Mouse (Mus musculus): Measurements from ENCODE around the gene Plekhg5. TPM values are rescaled to one million over a fixed set of nuclear protein-coding genes. Genes with fewer than 3 reads are reported as not detected.

Plekhg5 gene
- polyA plus RNA-seq, 1 experiment from 2014 or later = 1.8 TPM

- H3K27ac ChIP-seq (ENCODE audit: low read depth) = no peak overlapping the region
- H3K36me3 ChIP-seq (replicated peaks; ENCODE audit: insufficient read depth, low read length) = no peaks in the 10 kb centered on the region
- TF ChIP-seq CTCF (IDR thresholded peaks at IDR 0.05; ENCODE audit: low read depth) (peak; percentile 91), EP300 (IDR thresholded peaks at IDR 0.05; ENCODE audit: low read depth) (no peak)
- peaks cover 45% of the 10 kb centered on the region for H3K27me3 ChIP-seq (ENCODE audit: insufficient read depth, low read length)
- no peak overlapping the region for H3K4me3 ChIP-seq (ENCODE audit: low read depth, low read length)
- no peaks in the 10 kb centered on the region for H3K9me3 ChIP-seq (ENCODE audit: low read length)
- peak; percentile 69 for ATAC-seq
- peaks cover 18% of the 10 kb centered on the region for H3K4me1 ChIP-seq (ENCODE audit: insufficient read depth)
- DNase-seq = peak; percentile 92
- H3K4me2 ChIP-seq (ENCODE audit: low read depth, low read length) = peak overlapping the region; percentile 51
- no peak overlapping the region for H3K9ac ChIP-seq (replicated peaks)
- under 1% methylated on average over 23 of the region's 23 CpGs for WGBS (ENCODE audit: insufficient replicate concordance)
Observed at GRCm38 (mm10) chr4:152153771-152154177, 81.5 kb downstream of the Plekhg5 start.

GRCm38 (mm10) chr4:152155019-152155418 is 82.7 kb downstream of the Plekhg5 start:
- Histone ChIP-seq H3K36me3 (replicated peaks; ENCODE audit: insufficient read depth, low read length) (no peaks in the 10 kb centered on the region), H3K4me1 (ENCODE audit: insufficient read depth) (peaks cover 23% of the 10 kb centered on the region), H3K9ac (replicated peaks) (no peak overlapping the region), H3K27me3 (ENCODE audit: insufficient read depth, low read length) (peaks cover 53% of the 10 kb centered on the region), H3K9me3 (ENCODE audit: low read length) (no peaks in the 10 kb centered on the region), H3K4me3 (ENCODE audit: low read depth, low read length) (no peak overlapping the region), H3K4me2 (ENCODE audit: low read depth, low read length) (no peak overlapping the region), H3K27ac (ENCODE audit: low read depth) (no peak overlapping the region)
- 53% methylated on average over 4 of the region's 4 CpGs for WGBS (ENCODE audit: insufficient replicate concordance)
- ATAC-seq (no peak), DNase-seq (no peak)
- TF ChIP-seq EP300 (IDR thresholded peaks at IDR 0.05; ENCODE audit: low read depth) (no peak), CTCF (IDR thresholded peaks at IDR 0.05; ENCODE audit: low read depth) (no peak; the same call in 1 of the 2 replicates)

- ATAC-seq (no peak), DNase-seq (peak; percentile 66)
- Histone ChIP-seq H3K9ac (replicated peaks) (no peak overlapping the region), H3K27me3 (ENCODE audit: insufficient read depth, low read length) (peaks cover 50% of the 10 kb centered on the region), H3K9me3 (ENCODE audit: low read length) (no peaks in the 10 kb centered on the region), H3K4me2 (ENCODE audit: low read depth, low read length) (peak overlapping the region; percentile 62), H3K4me3 (ENCODE audit: low read depth, low read length) (peak overlapping the region; percentile 36), H3K36me3 (replicated peaks; ENCODE audit: insufficient read depth, low read length) (no peaks in the 10 kb centered on the region), H3K27ac (ENCODE audit: low read depth) (no peak overlapping the region), H3K4me1 (ENCODE audit: insufficient read depth) (peaks cover 18% of the 10 kb centered on the region)
- TF ChIP-seq EP300 (IDR thresholded peaks at IDR 0.05; ENCODE audit: low read depth) = no peak
- TF ChIP-seq CTCF (IDR thresholded peaks at IDR 0.05; ENCODE audit: low read depth) = peak; percentile 78
- WGBS (ENCODE audit: insufficient replicate concordance) = 13% methylated on average over 21 of the region's 21 CpGs
Observed at GRCm38 (mm10) chr4:152157779-152158584, 85.7 kb downstream of the Plekhg5 start.

- no peak within 1 kb of the TSS for H3K27ac ChIP-seq (ENCODE audit: low read depth)
- H3K9me3 ChIP-seq (ENCODE audit: low read length) = no peaks in the 10 kb centered on the region
- H3K4me3 ChIP-seq (ENCODE audit: low read depth, low read length) = peak within 1 kb of the TSS; percentile 36
- peaks cover 15% of the 10 kb centered on the region for H3K4me1 ChIP-seq (ENCODE audit: insufficient read depth)
- WGBS (ENCODE audit: insufficient replicate concordance) = 4% methylated on average over 35 of the region's 35 CpGs
- H3K4me2 ChIP-seq (ENCODE audit: low read depth, low read length) = peak within 1 kb of the TSS; percentile 62
- TF ChIP-seq CTCF (IDR thresholded peaks at IDR 0.05; ENCODE audit: low read depth) (no peak), EP300 (IDR thresholded peaks at IDR 0.05; ENCODE audit: low read depth) (no peak)
- ATAC-seq (peak; percentile 40; the same call in 1 of the 2 replicates), DNase-seq (no peak)
- H3K27me3 ChIP-seq (ENCODE audit: insufficient read depth, low read length) = peaks cover 48% of the 10 kb centered on the region
- H3K36me3 ChIP-seq (replicated peaks; ENCODE audit: insufficient read depth, low read length) = no peaks in the 10 kb centered on the region
- H3K9ac ChIP-seq (replicated peaks) = no peak within 1 kb of the TSS
Observed at GRCm38 (mm10) chr4:152158585-152159284, 86.4 kb downstream of the Plekhg5 start, which contains the start of gene Hes2. Hes2 (plus strand) TSS chr4:152158867.

GRCm38 (mm10) chr4:152159285-152159678 is 87.0 kb downstream of the Plekhg5 start:
- H3K4me3 ChIP-seq (ENCODE audit: low read depth, low read length) = peak overlapping the region; percentile 36
- DNase-seq = no peak
- TF ChIP-seq EP300 (IDR thresholded peaks at IDR 0.05; ENCODE audit: low read depth) = no peak
- no peak for TF ChIP-seq CTCF (IDR thresholded peaks at IDR 0.05; ENCODE audit: low read depth)

GRCm38 (mm10) chr4:152160748-152161147 is 88.5 kb downstream of the Plekhg5 start:
- Histone ChIP-seq H3K9me3 (ENCODE audit: low read length) (no peaks in the 10 kb centered on the region), H3K9ac (replicated peaks) (no peak overlapping the region), H3K27ac (ENCODE audit: low read depth) (no peak overlapping the region), H3K4me2 (ENCODE audit: low read depth, low read length) (no peak overlapping the region), H3K36me3 (replicated peaks; ENCODE audit: insufficient read depth, low read length) (no peaks in the 10 kb centered on the region), H3K4me1 (ENCODE audit: insufficient read depth) (peaks cover 15% of the 10 kb centered on the region), H3K4me3 (ENCODE audit: low read depth, low read length) (no peak overlapping the region), H3K27me3 (ENCODE audit: insufficient read depth, low read length) (peaks cover 48% of the 10 kb centered on the region)
- 46% methylated on average over 4 of the region's 4 CpGs for WGBS (ENCODE audit: insufficient replicate concordance)
- DNase-seq (no peak), ATAC-seq (no peak)
- TF ChIP-seq EP300 (IDR thresholded peaks at IDR 0.05; ENCODE audit: low read depth) (no peak), CTCF (IDR thresholded peaks at IDR 0.05; ENCODE audit: low read depth) (no peak)

More at GRCm38 (mm10) chr4:152159285-152159678, 87.0 kb downstream of the Plekhg5 start:
- H3K27me3 ChIP-seq (ENCODE audit: insufficient read depth, low read length) = peaks cover 48% of the 10 kb centered on the region
- peaks cover 15% of the 10 kb centered on the region for H3K4me1 ChIP-seq (ENCODE audit: insufficient read depth)
- no peak overlapping the region for H3K27ac ChIP-seq (ENCODE audit: low read depth)
- H3K9ac ChIP-seq (replicated peaks) = no peak overlapping the region
- 2% methylated on average over 19 of the region's 19 CpGs for whole genome bisulfite sequencing (ENCODE audit: insufficient replicate concordance)
- peak overlapping the region; percentile 62 for H3K4me2 ChIP-seq (ENCODE audit: low read depth, low read length)
- H3K36me3 ChIP-seq (replicated peaks; ENCODE audit: insufficient read depth, low read length) = no peaks in the 10 kb centered on the region
- ATAC-seq = 0 out of 2 replicates have a peak, but pooled peaks have one; percentile 10
- no peaks in the 10 kb centered on the region for H3K9me3 ChIP-seq (ENCODE audit: low read length)

Measured in liver, postnatal 0 days (tissue).